In genomic region chr9:116569680-116570079, GRCm38 (mm10) we compare ENCODE assay signal across 25 mouse cellular contexts.
"Had no signal": no experiment of that assay in that cellular context is flagged by ENCODE, and none has a peak within 500 bp of the region (broad histone marks: within the 10 kb centered on the region; RNA-seq: fewer than 3 reads in every experiment).

No protein-coding gene starts in this region.

- H3K4me2 ChIP-seq: heart, embryonic 11.5 days; heart, embryonic 13.5 days; heart, embryonic 15.5 days; hindbrain, embryonic 13.5 days; hindbrain, embryonic 15.5 days; intestine, embryonic 15.5 days; kidney, embryonic 15.5 days; limb, embryonic 13.5 days; limb, embryonic 15.5 days; liver, embryonic 12.5 days had no signal

- H3K4me3 ChIP-seq: heart, adult 2 months; heart, embryonic 13.5 days; heart, embryonic 15.5 days; hindbrain, embryonic 13.5 days; hindbrain, embryonic 15.5 days; intestine, embryonic 15.5 days; kidney, embryonic 15.5 days; limb, embryonic 13.5 days; limb, embryonic 15.5 days; liver, embryonic 12.5 days had no signal

- H3K36me3 ChIP-seq: heart, embryonic 13.5 days; heart, embryonic 15.5 days; hindbrain, embryonic 13.5 days; hindbrain, embryonic 15.5 days; intestine, embryonic 15.5 days; kidney, embryonic 15.5 days; limb, embryonic 13.5 days; limb, embryonic 15.5 days; liver, embryonic 12.5 days had no signal

- H3K27ac ChIP-seq: heart, adult 2 months; heart, embryonic 13.5 days; heart, embryonic 15.5 days; hindbrain, embryonic 13.5 days; hindbrain, embryonic 15.5 days; hindbrain, postnatal 0 days; intestine, embryonic 15.5 days; kidney, embryonic 15.5 days; kidney, postnatal 0 days; limb, embryonic 13.5 days; liver, embryonic 12.5 days had no signal

- H3K4me1 ChIP-seq: heart, embryonic 13.5 days; heart, embryonic 15.5 days; hindbrain, embryonic 13.5 days; hindbrain, embryonic 15.5 days; intestine, embryonic 15.5 days; kidney, embryonic 15.5 days; limb, embryonic 15.5 days; liver, embryonic 12.5 days had no signal

- H3K9ac ChIP-seq: heart, embryonic 13.5 days; heart, embryonic 15.5 days; hindbrain, embryonic 13.5 days; hindbrain, embryonic 15.5 days; intestine, embryonic 15.5 days; kidney, embryonic 15.5 days; limb, embryonic 13.5 days; limb, embryonic 15.5 days; liver, embryonic 12.5 days had no signal

- DNase-seq: gastrocnemius, postnatal 14 days; gastrocnemius, postnatal 36 days; heart, adult 2 months; heart, postnatal 14 days; heart, postnatal 36 days; kidney, adult 11 months; kidney, adult 2 months; kidney, adult 9 months; kidney, postnatal 14 days; kidney, postnatal 36 days; layer of hippocampus, adult 9-11 months; layer of hippocampus, postnatal 36 days; left cerebral cortex, postnatal 4 days had no signal

- ATAC-seq: hindbrain, postnatal 0 days; intestine, embryonic 15.5 days; liver, embryonic 12.5 days had no signal

- H3K27me3 ChIP-seq: heart, embryonic 13.5 days; heart, embryonic 15.5 days; hindbrain, embryonic 13.5 days; hindbrain, embryonic 15.5 days; intestine, embryonic 15.5 days; kidney, embryonic 15.5 days; limb, embryonic 13.5 days; limb, embryonic 15.5 days; liver, embryonic 12.5 days had no signal

- H3K9me3 ChIP-seq: heart, embryonic 13.5 days; heart, embryonic 15.5 days; hindbrain, embryonic 13.5 days; hindbrain, embryonic 15.5 days; intestine, embryonic 15.5 days; kidney, embryonic 15.5 days; limb, embryonic 13.5 days; limb, embryonic 15.5 days; liver, embryonic 12.5 days had no signal
